Mouse (Mus musculus): ENCODE measurements around the gene Nup93.
A peak's percentile ranks its signal among the peaks of the same experiment; 100 is the strongest.

The Nup93 gene

GRCm38 (mm10) chr8:94268359-94268890, 54.1 kb downstream of the Nup93 start:
- DNase-seq (ENCODE audit: low spot score) = no peak

GRCm38 (mm10) chr8:94270309-94270708, 55.9 kb downstream of the Nup93 start:
- DNase-seq (ENCODE audit: low spot score) = no peak

GRCm38 (mm10) chr8:94271102-94271501, 56.7 kb downstream of the Nup93 start:
- no peak for DNase-seq (ENCODE audit: low spot score)

- DNase-seq (ENCODE audit: low spot score) = no peak
Measured at GRCm38 (mm10) chr8:94272612-94273011, 58.2 kb downstream of the Nup93 start.

GRCm38 (mm10) chr8:94273289-94273850, 59.0 kb downstream of the Nup93 start:
- DNase-seq (ENCODE audit: low spot score) = no peak

GRCm38 (mm10) chr8:94274030-94274429, 59.7 kb downstream of the Nup93 start:
- no peak for DNase-seq (ENCODE audit: low spot score)

GRCm38 (mm10) chr8:94278295-94278694, 63.9 kb downstream of the Nup93 start:
- DNase-seq (ENCODE audit: low spot score) = no peak

GRCm38 (mm10) chr8:94280001-94280613, 65.7 kb downstream of the Nup93 start:
- DNase-seq (ENCODE audit: low spot score) = no peak

- DNase-seq (ENCODE audit: low spot score) = no peak
Measured at GRCm38 (mm10) chr8:94282453-94282985, 68.2 kb downstream of the Nup93 start.

GRCm38 (mm10) chr8:94284204-94284603, 69.8 kb downstream of the Nup93 start:
- DNase-seq (ENCODE audit: low spot score) = no peak

- no peak for DNase-seq (ENCODE audit: low spot score)
Measured at GRCm38 (mm10) chr8:94290606-94291005, 76.2 kb downstream of the Nup93 start.

GRCm38 (mm10) chr8:94292072-94292471, 77.7 kb downstream of the Nup93 start:
- DNase-seq (ENCODE audit: low spot score) = no peak

- no peak for DNase-seq (ENCODE audit: low spot score)
Measured at GRCm38 (mm10) chr8:94292626-94293025, 78.3 kb downstream of the Nup93 start.

- no peak for DNase-seq (ENCODE audit: low spot score)
Measured at GRCm38 (mm10) chr8:94295687-94296086, 81.3 kb downstream of the Nup93 start.

GRCm38 (mm10) chr8:94296312-94296991, 82.1 kb downstream of the Nup93 start:
- DNase-seq (ENCODE audit: low spot score) = no peak

GRCm38 (mm10) chr8:94297101-94297500, 82.7 kb downstream of the Nup93 start:
- no peak for DNase-seq (ENCODE audit: low spot score)

GRCm38 (mm10) chr8:94300809-94301208, 86.4 kb downstream of the Nup93 start:
- no peak for DNase-seq (ENCODE audit: low spot score)

GRCm38 (mm10) chr8:94304412-94304811, 90.0 kb downstream of the Nup93 start:
- DNase-seq (ENCODE audit: low spot score) = no peak

- DNase-seq (ENCODE audit: low spot score) = peak; percentile 60
Measured at GRCm38 (mm10) chr8:94306989-94307513, 92.7 kb downstream of the Nup93 start.

- DNase-seq (ENCODE audit: low spot score) = no peak
Measured at GRCm38 (mm10) chr8:94307652-94308051, 93.3 kb downstream of the Nup93 start.

GRCm38 (mm10) chr8:94314069-94314468, 99.7 kb downstream of the Nup93 start:
- DNase-seq (ENCODE audit: low spot score) = no peak

GRCm38 (mm10) chr8:94317249-94317648, 102.9 kb downstream of the Nup93 start:
- DNase-seq (ENCODE audit: low spot score) = no peak

GRCm38 (mm10) chr8:94317691-94318090, 103.3 kb downstream of the Nup93 start:
- DNase-seq (ENCODE audit: low spot score) = no peak

Measured in testis, postnatal 10 days (tissue).